ENCODE assay signal across 8 mouse cellular contexts in the genomic region with DNA sequence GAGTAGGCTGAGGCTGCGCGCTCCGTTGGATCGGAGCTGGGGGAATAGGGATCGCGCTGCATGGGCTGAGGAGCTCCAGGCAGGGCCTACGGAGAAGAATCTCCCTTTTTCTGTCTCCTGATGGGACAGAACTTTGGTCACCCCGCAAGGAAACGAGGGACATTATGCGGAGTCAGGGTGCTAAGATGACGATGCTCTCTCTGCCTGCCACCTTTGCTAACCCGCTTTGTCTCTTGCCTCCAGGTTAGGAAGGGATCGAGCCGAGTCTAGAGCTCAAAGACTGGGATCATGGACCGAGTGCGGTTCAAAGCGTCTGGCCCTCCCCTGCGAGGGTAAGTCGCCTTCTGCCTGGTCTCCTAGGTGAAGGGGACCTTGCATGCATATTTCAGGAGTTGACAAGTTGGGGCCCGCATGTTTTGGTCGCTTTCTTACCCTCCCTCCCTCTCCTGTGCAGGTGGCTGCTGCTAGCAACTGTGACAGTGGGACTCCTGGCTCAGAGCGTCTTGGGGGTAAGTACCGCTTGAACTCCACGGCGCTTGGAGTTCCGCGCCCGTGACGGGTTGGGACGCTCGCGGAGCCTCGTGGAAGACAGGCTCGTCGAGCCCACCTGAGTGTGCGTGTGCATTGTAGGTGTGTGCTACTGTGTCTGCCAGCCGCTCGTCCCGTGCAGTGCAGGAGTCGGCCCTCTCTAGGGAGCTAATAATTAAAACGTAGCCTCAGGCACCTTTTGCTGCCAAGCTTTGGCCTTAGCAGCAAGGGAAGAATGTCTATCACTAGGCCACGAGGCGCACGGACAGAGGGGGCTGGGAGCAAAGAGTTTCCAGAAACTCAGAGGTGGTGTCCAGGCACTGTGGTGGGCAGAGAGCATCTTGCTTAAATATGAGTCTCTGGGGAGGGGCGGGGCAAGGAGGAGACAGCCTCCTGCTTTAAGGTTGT. TPM values are rescaled to one million over a fixed set of nuclear protein-coding genes. Genes with fewer than 3 reads are reported as not detected.
DNase-seq lines count a peak whose midpoint lies in the region; ATAC-seq and TF ChIP-seq lines count a peak whose summit lies in the region.

No protein-coding gene starts in this region.

- peaks cover 12% of the 10 kb centered on the region; the same call in 1 of the 2 replicates for H3K79me2 ChIP-seq in liver, adult 2 months (ENCODE audit: control insufficient read depth, insufficient read depth, low read length)

- no peaks in the 10 kb centered on the region for H3K9me3 ChIP-seq in heart, embryonic 12.5 days (replicated peaks)
- H3K9me3 ChIP-seq in kidney, postnatal 0 days (replicated peaks; ENCODE audit: low read length), result no peaks in the 10 kb centered on the region

- peak overlapping the region; percentile 77 for H3K4me3 ChIP-seq in liver, adult 2 months (ENCODE audit: insufficient read depth, low read depth, low read length)
- peak overlapping the region; percentile 68 for H3K4me3 ChIP-seq in cortical plate, adult 2 months (ENCODE audit: insufficient read depth, low read length)
- H3K4me3 ChIP-seq in heart, embryonic 12.5 days, result peak overlapping the region; percentile 93
- peak overlapping the region; percentile 94 for H3K4me3 ChIP-seq in kidney, postnatal 0 days (replicated peaks; ENCODE audit: low read depth, low read length)

- H3K27me3 ChIP-seq in liver, adult 2 months (ENCODE audit: control insufficient read depth, insufficient read depth, low read length), result no peaks in the 10 kb centered on the region
- no peaks in the 10 kb centered on the region for H3K27me3 ChIP-seq in heart, embryonic 12.5 days (replicated peaks)
- H3K27me3 ChIP-seq in kidney, postnatal 0 days (ENCODE audit: insufficient read depth, low read length), result no peaks in the 10 kb centered on the region

- H3K27ac ChIP-seq in liver, adult 2 months (replicated peaks; ENCODE audit: insufficient read depth, low read depth, low read length), result peak overlapping the region; percentile 23; the same call in 1 of the 2 replicates
- peak overlapping the region; percentile 73 for H3K27ac ChIP-seq in cortical plate, adult 2 months (ENCODE audit: insufficient read depth, low read length)
- peak overlapping the region; percentile 91 for H3K27ac ChIP-seq in heart, embryonic 12.5 days (ENCODE audit: poor library complexity, severe bottlenecking)
- peak overlapping the region; percentile 96 for H3K27ac ChIP-seq in kidney, postnatal 0 days

- H3K9ac ChIP-seq in liver, adult 2 months (ENCODE audit: low read depth, low read length), result peak overlapping the region; percentile 85
- peak overlapping the region; percentile 99 for H3K9ac ChIP-seq in heart, embryonic 12.5 days
- peak overlapping the region; percentile 96 for H3K9ac ChIP-seq in kidney, postnatal 0 days (ENCODE audit: low read depth, low read length)

- peaks cover 5% of the 10 kb centered on the region for H3K4me1 ChIP-seq in liver, adult 2 months (ENCODE audit: control insufficient read depth, insufficient read depth, low read length)
- H3K4me1 ChIP-seq in cortical plate, adult 2 months (ENCODE audit: control insufficient read depth, insufficient read depth, low read length), result no peaks in the 10 kb centered on the region
- H3K4me1 ChIP-seq in heart, embryonic 12.5 days (replicated peaks), result peaks cover 74% of the 10 kb centered on the region
- peaks cover 56% of the 10 kb centered on the region for H3K4me1 ChIP-seq in kidney, postnatal 0 days (replicated peaks; ENCODE audit: insufficient read depth, low read length)

- no peak for TF ChIP-seq POLR2A in liver, adult 2 months (IDR thresholded peaks at IDR 0.05; ENCODE audit: extremely low read depth, insufficient read depth, low read length)
- TF ChIP-seq POLR2A in cortical plate, adult 2 months (IDR thresholded peaks at IDR 0.05; ENCODE audit: extremely low read depth, insufficient read depth, low read length), result no peak

- H3K36me3 ChIP-seq in liver, adult 2 months (ENCODE audit: control insufficient read depth, insufficient read depth, low read length), result no peaks in the 10 kb centered on the region
- H3K36me3 ChIP-seq in heart, embryonic 12.5 days, result peaks cover 15% of the 10 kb centered on the region; the same call in 1 of the 2 replicates
- peaks cover 9% of the 10 kb centered on the region; the same call in 1 of the 2 replicates for H3K36me3 ChIP-seq in kidney, postnatal 0 days (ENCODE audit: insufficient read depth, low read length)

- 15% methylated on average over 45 of the region's 45 CpGs for WGBS in liver, adult 2 months
- 3% methylated on average over 45 of the region's 45 CpGs for WGBS in heart, embryonic 12.5 days
- 2% methylated on average over 45 of the region's 45 CpGs for WGBS in kidney, postnatal 0 days

- no peak for TF ChIP-seq CTCF in liver, adult 2 months (IDR thresholded peaks at IDR 0.05; ENCODE audit: low read depth, low read length)
- no peak for TF ChIP-seq CTCF in cortical plate, adult 2 months (IDR thresholded peaks at IDR 0.05; ENCODE audit: extremely low read depth, insufficient read depth, low read length)
- TF ChIP-seq CTCF in kidney, postnatal 0 days (IDR thresholded peaks at IDR 0.05; ENCODE audit: low read depth), result no peak

- no peak for ATAC-seq in heart, embryonic 12.5 days (ENCODE audit: insufficient number of reproducible peaks, low FRiP score)
- ATAC-seq in kidney, postnatal 0 days (replicated peaks; ENCODE audit: low FRiP score, low read depth), result no peak; the same call in 1 of the 2 replicates

- peak overlapping the region; percentile 95 for H3K4me2 ChIP-seq in heart, embryonic 12.5 days
- peak overlapping the region; percentile 76 for H3K4me2 ChIP-seq in kidney, postnatal 0 days (ENCODE audit: low read length)

- no peak for DNase-seq in liver, adult 2 months (ENCODE audit: extremely low read depth, low read depth, low spot score)
- no peak for DNase-seq in liver
- peak; percentile 66 for DNase-seq in kidney, postnatal 0 days (ENCODE audit: low spot score)
- DNase-seq in lung, postnatal 4 days, result peak; percentile 62 to 65
- DNase-seq in yolk sac, embryonic 10.5 days (ENCODE audit: low spot score), result peak; percentile 54
- no peak for DNase-seq in spleen, adult 12 weeks (ENCODE audit: low spot score)

RNA-seq across cellular contexts. Expression of a gene that starts 0.8 kb away (rescaled TPM):
- total RNA-seq in liver, adult 2 months (2014; rRNA removed), result 25.7 and 28.3 TPM in 2 replicates
- polyA plus RNA-seq in liver, adult 2 months (2012; rRNA removed), result 21.8 and 29.1 TPM in 2 replicates
- 29.3 TPM in 2 replicates for polyA plus RNA-seq in cortical plate, adult 2 months (2012; rRNA removed)
- polyA plus RNA-seq in heart, embryonic 12.5 days (2016; fragmentation: Nextera tagmentation; extraction: Ambion mirVana), result 240 and 249 TPM in 2 replicates
- polyA plus RNA-seq in kidney, postnatal 0 days (2015; fragmentation: Nextera tagmentation; extraction: Ambion mirVana), result 305 and 310 TPM in 2 replicates

RNA-seq across cellular contexts. Expression of a gene that starts 0.8 kb away (rescaled TPM):
- 7.7 and 10.9 TPM in 2 replicates for total RNA-seq in liver, adult 2 months (2014; rRNA removed)
- polyA plus RNA-seq in liver, adult 2 months (2012; rRNA removed), result 6.1 and 8.0 TPM in 2 replicates
- 26.3 and 31.7 TPM in 2 replicates for polyA plus RNA-seq in cortical plate, adult 2 months (2012; rRNA removed)
- 117 and 129 TPM in 2 replicates for polyA plus RNA-seq in heart, embryonic 12.5 days (2016; fragmentation: Nextera tagmentation; extraction: Ambion mirVana)
- polyA plus RNA-seq in kidney, postnatal 0 days (2015; fragmentation: Nextera tagmentation; extraction: Ambion mirVana), result 139 and 140 TPM in 2 replicates

Comparison
In these comparisons a context has a peak if more than half of its experiments do, and no peak if none do; other contexts are left out.
1. DNase-seq: peak in kidney, postnatal 0 days (single experiment), lung, postnatal 4 days (2 of 2) and yolk sac, embryonic 10.5 days (single experiment); none in liver, adult 2 months (single experiment), liver (single experiment) and spleen, adult 12 weeks (single experiment).
2. H3K27ac ChIP-seq: peak in every context shown above with its lines; median percentile 96 in kidney, postnatal 0 days; 91 in heart, embryonic 12.5 days; 73 in cortical plate, adult 2 months; 23 in liver, adult 2 months.
3. Peak in every context shown above with its lines, with median percentiles within 50 percentile points of each other: H3K4me3 ChIP-seq and H3K9ac ChIP-seq.